Mouse (Mus musculus): Measurements from ENCODE around the gene Wnt5b. TPM values are rescaled to one million over a fixed set of nuclear protein-coding genes. Genes with fewer than 3 reads are reported as not detected.

The Wnt5b gene
- total RNA-seq, 2 experiments from 2014 or later: 4.7 to 4.9 TPM

DNA sequence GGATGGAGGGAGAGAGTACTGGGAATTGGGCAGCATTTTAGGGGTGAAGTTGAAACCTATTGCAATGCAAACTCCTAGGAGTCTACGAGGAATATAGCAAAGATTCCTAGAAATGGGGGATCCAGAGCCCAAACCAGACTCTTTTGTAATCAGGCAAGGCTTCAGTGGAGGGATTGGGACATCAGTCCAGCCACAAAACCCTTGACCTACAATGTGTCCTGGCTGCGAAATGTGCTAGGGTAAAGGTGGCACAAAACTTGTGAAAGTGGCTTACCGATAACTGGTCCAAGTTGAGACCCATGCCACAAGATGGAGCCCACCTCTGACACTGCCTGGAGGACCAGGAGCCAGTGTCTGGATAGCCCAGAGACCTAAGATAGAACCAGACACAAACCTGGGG is 144.8 kb downstream of the Wnt5b start:
- intact Hi-C loops (cut with DNase I): no loop called here
- no peak for DNase-seq

DNA sequence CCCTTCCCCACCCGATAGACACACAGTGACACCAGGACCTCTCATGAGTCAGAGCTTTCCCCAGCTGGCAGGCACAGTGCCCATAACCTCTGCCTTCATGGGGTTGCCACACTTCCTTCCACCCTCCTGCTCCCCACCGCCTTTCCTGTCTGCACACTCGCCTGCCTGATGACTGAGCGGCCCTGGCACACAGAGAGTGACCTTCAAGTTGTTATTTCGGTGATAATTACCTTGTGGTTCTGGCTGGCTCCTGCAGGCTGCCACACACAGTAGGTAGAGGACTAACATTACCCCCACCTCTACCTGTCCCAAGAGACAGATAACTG is 147.9 kb downstream of the Wnt5b start:
- intact Hi-C loops (cut with DNase I): no loop called here
- DNase-seq: peak; percentile 70

DNA sequence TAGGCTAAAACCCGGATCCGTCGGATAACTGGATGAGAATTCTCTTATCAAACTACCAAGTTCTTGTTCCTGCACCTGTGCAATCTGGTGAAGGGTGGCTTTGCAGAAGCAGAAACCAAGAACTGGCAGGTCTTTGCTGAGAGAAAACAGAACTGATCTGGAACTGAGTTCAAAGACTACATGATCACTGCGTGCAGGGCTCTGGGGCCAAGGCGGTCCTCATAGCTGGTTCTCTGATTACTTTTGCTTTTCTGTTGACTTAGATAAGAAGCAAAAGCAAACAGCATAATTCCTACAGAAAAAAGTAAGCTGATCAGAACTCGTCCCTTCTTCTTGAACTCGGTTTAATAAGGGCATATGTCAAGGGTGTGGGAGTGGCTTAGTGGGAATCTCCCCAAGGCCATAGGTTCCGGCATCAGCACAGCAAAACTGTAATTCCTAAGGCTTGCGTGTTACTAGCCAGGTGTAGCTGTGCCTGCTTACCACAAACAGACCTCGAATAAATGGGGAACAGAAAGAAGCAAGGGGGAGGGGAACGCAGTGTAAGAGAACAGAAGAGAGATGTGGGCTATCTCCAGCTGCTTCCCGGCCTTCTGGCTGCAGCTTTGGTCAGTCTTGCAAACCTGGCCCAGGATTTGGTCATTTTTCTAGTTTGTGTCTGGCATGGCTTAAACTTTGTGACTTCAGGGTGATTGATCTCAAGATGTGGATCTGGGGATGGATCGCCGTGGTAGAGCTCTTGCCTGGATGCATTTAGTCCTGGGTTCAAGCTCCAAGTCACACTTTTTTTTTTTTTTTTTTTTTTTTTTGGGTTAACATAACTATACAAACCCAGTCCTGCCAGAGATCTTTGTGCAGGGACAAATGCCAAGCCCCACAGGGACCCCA is 148.5 kb downstream of the Wnt5b start:
- intact Hi-C loops (cut with DNase I): no loop called here
- DNase-seq: no peak

- intact Hi-C loops (cut with DNase I): loop anchor here (5.0 kb wide), 1 partner anchor 34 kb away; no protein-coding TSS in a partner anchor
Observed at GRCm38 (mm10) chr6:119392836-119393235, 151.3 kb downstream of the Wnt5b start.

DNA sequence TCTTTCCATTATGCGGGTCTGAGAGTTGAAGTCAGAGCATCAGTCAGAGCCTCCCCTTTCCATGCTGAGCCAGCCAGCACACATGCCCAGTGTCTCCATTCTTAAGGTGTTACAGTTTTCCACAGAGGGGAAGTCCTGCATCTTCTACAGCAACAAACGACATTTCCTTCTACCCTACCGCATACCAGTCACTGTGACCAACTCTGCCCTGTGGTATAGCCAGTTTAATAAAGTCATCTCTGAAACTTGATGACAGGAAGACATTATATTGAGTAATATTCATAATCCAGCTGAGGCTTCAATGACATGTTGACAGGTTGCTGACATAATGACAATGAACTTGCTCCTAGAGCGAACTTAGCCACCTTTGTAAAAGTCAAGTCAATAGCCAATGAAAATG is 153.4 kb downstream of the Wnt5b start:
- intact Hi-C loops (cut with DNase I): loop anchor here (5.0 kb wide), 1 partner anchor 37 kb away; no protein-coding TSS in a partner anchor
- DNase-seq: no peak

More at GRCm38 (mm10) chr6:119392836-119393235, 151.3 kb downstream of the Wnt5b start:
- DNase-seq: no peak

GRCm38 (mm10) chr6:119389089-119389488 is 155.1 kb downstream of the Wnt5b start:
- intact Hi-C loops (cut with DNase I): no loop called here
- DNase-seq: no peak

DNA sequence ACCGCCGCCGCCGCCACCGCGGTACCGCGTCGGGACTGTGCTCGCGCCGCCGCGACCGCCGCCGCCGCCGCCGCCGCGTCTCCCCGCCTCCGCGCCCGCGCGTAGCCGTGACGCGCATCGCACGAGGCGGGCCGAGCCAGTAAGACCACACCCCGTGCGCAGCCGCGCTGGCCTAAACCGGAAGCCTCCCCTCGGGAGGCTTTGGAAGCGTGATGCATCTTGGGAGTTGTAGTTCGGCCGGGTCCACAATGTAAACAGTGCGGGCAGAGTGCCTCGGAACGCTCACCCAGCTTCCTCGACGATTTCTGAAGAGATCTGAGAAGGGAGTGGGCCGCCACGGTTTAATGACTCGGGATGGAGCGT is 155.5 kb downstream of the Wnt5b start:
- intact Hi-C loops (cut with DNase I): no loop called here
- peak; percentile 96 for DNase-seq

DNA sequence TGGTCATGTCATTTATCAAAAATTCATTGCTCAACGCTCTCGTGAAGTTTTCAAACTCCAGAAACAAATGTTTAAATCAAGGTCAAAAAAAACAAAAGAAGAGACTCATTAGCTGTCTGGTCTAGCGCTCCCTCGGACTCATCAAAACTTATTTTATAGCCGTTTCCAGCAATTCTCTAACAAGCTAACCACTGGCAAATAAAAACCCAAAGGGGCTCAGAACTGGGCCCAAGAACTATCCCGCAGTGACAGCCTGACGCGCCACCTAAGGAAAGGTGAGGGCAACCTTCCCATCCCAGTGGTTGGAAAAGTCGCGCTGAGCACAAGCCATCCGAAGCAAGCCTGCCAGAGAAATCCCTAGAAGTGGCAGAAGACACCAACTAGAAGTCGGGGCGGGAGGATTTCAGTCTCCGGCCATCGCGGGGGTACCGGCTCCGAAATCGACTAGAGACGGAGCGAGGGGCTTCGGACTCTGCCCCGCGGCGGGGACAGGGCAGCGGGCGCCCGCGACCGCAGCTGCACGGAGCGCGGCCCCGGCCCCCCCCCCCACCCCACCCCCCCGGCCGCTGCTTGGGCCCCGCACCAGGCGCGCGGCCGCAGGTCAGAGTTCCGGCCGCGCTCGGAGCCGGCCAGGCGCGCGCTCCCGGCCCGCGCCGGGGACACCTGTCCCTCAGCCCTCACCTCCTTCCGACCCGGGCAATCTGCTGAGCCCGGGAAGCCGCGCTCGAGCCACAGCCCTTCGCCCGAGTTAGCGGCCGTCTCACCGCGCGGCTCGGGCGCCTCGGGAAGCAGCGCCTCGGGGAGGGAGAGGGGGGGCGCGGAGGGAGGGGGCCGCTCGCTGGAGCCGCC is 156.1 kb downstream of the Wnt5b start:
- DNase-seq: peak in 1 of 2 experiments; percentile 47
- intact Hi-C loops (cut with DNase I): no loop called here

DNA sequence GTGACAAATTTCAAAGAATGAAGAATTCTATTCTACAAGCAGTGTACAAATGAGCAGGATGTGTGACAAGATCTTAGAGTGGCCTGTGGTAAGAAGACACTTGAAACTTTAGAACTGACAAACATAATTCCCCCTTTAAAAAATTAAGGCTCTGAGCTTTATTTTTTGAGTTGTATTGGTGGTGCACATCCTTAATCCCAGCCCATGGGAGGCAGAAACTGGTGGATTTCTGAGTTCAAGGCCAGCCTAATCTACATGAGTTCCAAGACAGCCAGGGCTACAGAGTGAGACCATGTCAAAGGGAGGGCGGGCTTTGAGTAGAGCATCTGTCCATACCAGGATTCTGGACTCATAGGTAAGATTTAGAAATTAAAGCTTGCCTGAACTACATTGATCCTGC is 157.3 kb downstream of the Wnt5b start:
- intact Hi-C loops (cut with DNase I): no loop called here
- no peak for DNase-seq

GRCm38 (mm10) chr6:119386421-119386820 is 157.7 kb downstream of the Wnt5b start:
- intact Hi-C loops (cut with DNase I): no loop called here
- no peak for DNase-seq

GRCm38 (mm10) chr6:119385668-119386067 is 158.5 kb downstream of the Wnt5b start:
- intact Hi-C loops (cut with DNase I): no loop called here
- no peak for DNase-seq

Other genes starting within 250 kb of the Wnt5b start
- gene Lrtm2, start 213.6 kb downstream of the Wnt5b start, total RNA-seq (2021): under 1 TPM; 0.10 to 0.19 TPM
- gene Adipor2, start 126.6 kb downstream of the Wnt5b start, total RNA-seq (2021): 10 to 100 TPM; 54.8 to 64.1 TPM
- 10 to 100 TPM; 15.4 to 16.5 TPM for gene Fbxl14, start 64.7 kb downstream of the Wnt5b start, total RNA-seq (2021)

All from heart, postnatal 14 days (tissue).